Mouse (Mus musculus): ENCODE measurements around the gene Numa1. TPM values are rescaled to one million over a fixed set of nuclear protein-coding genes. Genes with fewer than 3 reads are reported as not detected.
A peak's percentile ranks its signal among the peaks of the same experiment; 100 is the strongest.
"Not testable (repeated sequence)": the region's sequence is repeated elsewhere in the genome, so short reads cannot be mapped to it uniquely, and the experiment has no call there.

Gene Numa1
- polyA plus RNA-seq, 1 experiment from 2014 or later, result 74.4 TPM

GRCm38 (mm10) chr7:101928093-101928492 is 5.8 kb upstream of the Numa1 start:
- no peak overlapping the region for H3K27ac ChIP-seq (ENCODE audit: low read depth, low read length)
- DNase-seq (ENCODE audit: low spot score) (no peak), ATAC-seq (no peak)
- H3K4me1 ChIP-seq (ENCODE audit: control insufficient read depth, insufficient read depth, low read length), result peaks cover 3% of the 10 kb centered on the region
- H3K27me3 ChIP-seq (replicated peaks; ENCODE audit: control insufficient read depth, insufficient read depth, low read length), result no peaks in the 10 kb centered on the region
- 91% methylated on average over 3 of the region's 3 CpGs for WGBS
- H3K4me2 ChIP-seq (ENCODE audit: low read length), result no peak overlapping the region
- no peak overlapping the region for H3K9ac ChIP-seq (ENCODE audit: low read length)
- H3K4me3 ChIP-seq (ENCODE audit: low read depth, low read length), result no peak overlapping the region
- H3K9me3 ChIP-seq (replicated peaks; ENCODE audit: control insufficient read depth, low read length), result no peaks in the 10 kb centered on the region
- H3K36me3 ChIP-seq (ENCODE audit: control insufficient read depth, insufficient read depth, low read length), result no peaks in the 10 kb centered on the region

GRCm38 (mm10) chr7:101932551-101932950 is 1.4 kb upstream of the Numa1 start:
- Histone ChIP-seq H3K27ac (ENCODE audit: low read depth, low read length) (no peak overlapping the region), H3K27me3 (replicated peaks; ENCODE audit: control insufficient read depth, insufficient read depth, low read length) (no peaks in the 10 kb centered on the region), H3K9ac (ENCODE audit: low read length) (no peak overlapping the region), H3K4me2 (ENCODE audit: low read length) (peak overlapping the region; percentile 80; the same call in 1 of the 2 replicates), H3K4me1 (ENCODE audit: control insufficient read depth, insufficient read depth, low read length) (peaks cover 17% of the 10 kb centered on the region), H3K36me3 (ENCODE audit: control insufficient read depth, insufficient read depth, low read length) (no peaks in the 10 kb centered on the region), H3K4me3 (ENCODE audit: low read depth, low read length) (no peak overlapping the region), H3K9me3 (replicated peaks; ENCODE audit: control insufficient read depth, low read length) (no peaks in the 10 kb centered on the region)
- DNase-seq (ENCODE audit: low spot score), result no peak
- 95% methylated on average over 1 of the region's 1 CpGs for WGBS
- ATAC-seq, result no peak

GRCm38 (mm10) chr7:101933300-101933699 is 611 bp upstream of the Numa1 start:
- no peaks in the 10 kb centered on the region for H3K27me3 ChIP-seq (replicated peaks; ENCODE audit: control insufficient read depth, insufficient read depth, low read length)
- H3K9me3 ChIP-seq (replicated peaks; ENCODE audit: control insufficient read depth, low read length), result no peaks in the 10 kb centered on the region
- DNase-seq (ENCODE audit: low spot score) (no peak), ATAC-seq (peak; percentile 31)
- H3K27ac ChIP-seq (ENCODE audit: low read depth, low read length), result 0 out of 2 replicates have a peak overlapping the region, but pooled peaks have one; percentile 49
- peak overlapping the region; percentile 73 for H3K4me3 ChIP-seq (ENCODE audit: low read depth, low read length)
- H3K4me2 ChIP-seq (ENCODE audit: low read length), result peak overlapping the region; percentile 80
- H3K9ac ChIP-seq (ENCODE audit: low read length), result peak overlapping the region; percentile 76
- no peaks in the 10 kb centered on the region for H3K36me3 ChIP-seq (ENCODE audit: control insufficient read depth, insufficient read depth, low read length)
- WGBS, result 9% methylated on average over 15 of the region's 15 CpGs
- peaks cover 17% of the 10 kb centered on the region for H3K4me1 ChIP-seq (ENCODE audit: control insufficient read depth, insufficient read depth, low read length)

- Histone ChIP-seq H3K27ac (ENCODE audit: low read depth, low read length) (no peak overlapping the region), H3K4me1 (ENCODE audit: control insufficient read depth, insufficient read depth, low read length) (peaks cover 17% of the 10 kb centered on the region), H3K9ac (ENCODE audit: low read length) (0 out of 2 replicates have a peak overlapping the region, but pooled peaks have one; percentile 0), H3K36me3 (ENCODE audit: control insufficient read depth, insufficient read depth, low read length) (peaks cover 3% of the 10 kb centered on the region; the same call in 1 of the 2 replicates), H3K9me3 (replicated peaks; ENCODE audit: control insufficient read depth, low read length) (no peaks in the 10 kb centered on the region), H3K4me3 (ENCODE audit: low read depth, low read length) (no peak overlapping the region), H3K27me3 (replicated peaks; ENCODE audit: control insufficient read depth, insufficient read depth, low read length) (no peaks in the 10 kb centered on the region), H3K4me2 (ENCODE audit: low read length) (no peak overlapping the region)
- DNase-seq (ENCODE audit: low spot score) (no peak), ATAC-seq (no peak)
- 98% methylated on average over 4 of the region's 4 CpGs for WGBS
Observed at GRCm38 (mm10) chr7:101935957-101936356, 2.0 kb downstream of the Numa1 start.

- no peaks in the 10 kb centered on the region for H3K27me3 ChIP-seq (replicated peaks; ENCODE audit: control insufficient read depth, insufficient read depth, low read length)
- no peak overlapping the region for H3K4me3 ChIP-seq (ENCODE audit: low read depth, low read length)
- ATAC-seq (no peak), DNase-seq (ENCODE audit: low spot score) (no peak)
- H3K9me3 ChIP-seq (replicated peaks; ENCODE audit: control insufficient read depth, low read length), result no peaks in the 10 kb centered on the region
- H3K36me3 ChIP-seq (ENCODE audit: control insufficient read depth, insufficient read depth, low read length), result peaks cover 3% of the 10 kb centered on the region; the same call in 1 of the 2 replicates
- H3K4me2 ChIP-seq (ENCODE audit: low read length), result no peak overlapping the region
- WGBS, result 98% methylated on average over 4 of the region's 4 CpGs
- peaks cover 17% of the 10 kb centered on the region for H3K4me1 ChIP-seq (ENCODE audit: control insufficient read depth, insufficient read depth, low read length)
- no peak overlapping the region for H3K9ac ChIP-seq (ENCODE audit: low read length)
- no peak overlapping the region for H3K27ac ChIP-seq (ENCODE audit: low read depth, low read length)
Observed at GRCm38 (mm10) chr7:101936996-101937395, 3.1 kb downstream of the Numa1 start.

GRCm38 (mm10) chr7:101937569-101937968 is 3.7 kb downstream of the Numa1 start:
- ATAC-seq (no peak), DNase-seq (ENCODE audit: low spot score) (no peak)
- 90% methylated on average over 4 of the region's 4 CpGs for WGBS
- no peak overlapping the region for H3K9ac ChIP-seq (ENCODE audit: low read length)
- no peak overlapping the region for H3K27ac ChIP-seq (ENCODE audit: low read depth, low read length)
- no peak overlapping the region for H3K4me3 ChIP-seq (ENCODE audit: low read depth, low read length)
- H3K4me2 ChIP-seq (ENCODE audit: low read length), result no peak overlapping the region
- H3K27me3 ChIP-seq (replicated peaks; ENCODE audit: control insufficient read depth, insufficient read depth, low read length), result no peaks in the 10 kb centered on the region
- peaks cover 17% of the 10 kb centered on the region for H3K4me1 ChIP-seq (ENCODE audit: control insufficient read depth, insufficient read depth, low read length)
- H3K36me3 ChIP-seq (ENCODE audit: control insufficient read depth, insufficient read depth, low read length), result peaks cover 3% of the 10 kb centered on the region; the same call in 1 of the 2 replicates
- H3K9me3 ChIP-seq (replicated peaks; ENCODE audit: control insufficient read depth, low read length), result no peaks in the 10 kb centered on the region

- WGBS, result 77% methylated on average over 2 of the region's 2 CpGs
- Histone ChIP-seq H3K9ac (ENCODE audit: low read length) (no peak overlapping the region), H3K27me3 (replicated peaks; ENCODE audit: control insufficient read depth, insufficient read depth, low read length) (no peaks in the 10 kb centered on the region), H3K4me2 (ENCODE audit: low read length) (no peak overlapping the region), H3K4me3 (ENCODE audit: low read depth, low read length) (no peak overlapping the region), H3K9me3 (replicated peaks; ENCODE audit: control insufficient read depth, low read length) (no peaks in the 10 kb centered on the region), H3K4me1 (ENCODE audit: control insufficient read depth, insufficient read depth, low read length) (peaks cover 11% of the 10 kb centered on the region; the same call in 1 of the 2 replicates), H3K36me3 (ENCODE audit: control insufficient read depth, insufficient read depth, low read length) (peaks cover 3% of the 10 kb centered on the region; the same call in 1 of the 2 replicates), H3K27ac (ENCODE audit: low read depth, low read length) (no peak overlapping the region)
- ATAC-seq, result no peak
- DNase-seq (ENCODE audit: low spot score), result no peak
Observed at GRCm38 (mm10) chr7:101938348-101938747, 4.4 kb downstream of the Numa1 start.

- ATAC-seq, result no peak
- no peak for DNase-seq (ENCODE audit: low spot score)
- Histone ChIP-seq H3K27ac (ENCODE audit: low read depth, low read length) (no peak overlapping the region), H3K36me3 (ENCODE audit: control insufficient read depth, insufficient read depth, low read length) (peaks cover 3% of the 10 kb centered on the region; the same call in 1 of the 2 replicates), H3K4me1 (ENCODE audit: control insufficient read depth, insufficient read depth, low read length) (peaks cover 9% of the 10 kb centered on the region; the same call in 1 of the 2 replicates), H3K9me3 (replicated peaks; ENCODE audit: control insufficient read depth, low read length) (no peaks in the 10 kb centered on the region), H3K27me3 (replicated peaks; ENCODE audit: control insufficient read depth, insufficient read depth, low read length) (no peaks in the 10 kb centered on the region), H3K4me2 (ENCODE audit: low read length) (no peak overlapping the region), H3K4me3 (ENCODE audit: low read depth, low read length) (no peak overlapping the region), H3K9ac (ENCODE audit: low read length) (no peak overlapping the region)
- 96% methylated on average over 4 of the region's 4 CpGs for WGBS
Observed at GRCm38 (mm10) chr7:101939758-101940157, 5.8 kb downstream of the Numa1 start.

GRCm38 (mm10) chr7:101949008-101949407 is 15.1 kb downstream of the Numa1 start:
- not testable (repeated sequence) for DNase-seq (ENCODE audit: low spot score); H3K9ac ChIP-seq (ENCODE audit: low read length); H3K36me3 ChIP-seq (ENCODE audit: control insufficient read depth, insufficient read depth, low read length); H3K4me2 ChIP-seq (ENCODE audit: low read length); H3K27me3 ChIP-seq (replicated peaks; ENCODE audit: control insufficient read depth, insufficient read depth, low read length); H3K4me3 ChIP-seq (ENCODE audit: low read depth, low read length); H3K27ac ChIP-seq (ENCODE audit: low read depth, low read length); H3K9me3 ChIP-seq (replicated peaks; ENCODE audit: control insufficient read depth, low read length); ATAC-seq; H3K4me1 ChIP-seq (ENCODE audit: control insufficient read depth, insufficient read depth, low read length)
- WGBS, result 87% methylated on average over 5 of the region's 5 CpGs

Measured in forebrain, embryonic 14.5 days (tissue).